Mouse (Mus musculus) kidney, adult 18-20 months (tissue): Measurements from ENCODE around the gene Ubxn10.

Experiments used
- DNase-seq: peaks from one replicate; pipeline ENCODE4 v3.0.0; 2021

Ubxn10 gene

GRCm38 (mm10) chr4:138737031-138737430 is at the start of gene Ubxn10:
Gene Ubxn10 (minus strand): TSS chr4:138737167.
- DNase-seq, result no peak

DNA sequence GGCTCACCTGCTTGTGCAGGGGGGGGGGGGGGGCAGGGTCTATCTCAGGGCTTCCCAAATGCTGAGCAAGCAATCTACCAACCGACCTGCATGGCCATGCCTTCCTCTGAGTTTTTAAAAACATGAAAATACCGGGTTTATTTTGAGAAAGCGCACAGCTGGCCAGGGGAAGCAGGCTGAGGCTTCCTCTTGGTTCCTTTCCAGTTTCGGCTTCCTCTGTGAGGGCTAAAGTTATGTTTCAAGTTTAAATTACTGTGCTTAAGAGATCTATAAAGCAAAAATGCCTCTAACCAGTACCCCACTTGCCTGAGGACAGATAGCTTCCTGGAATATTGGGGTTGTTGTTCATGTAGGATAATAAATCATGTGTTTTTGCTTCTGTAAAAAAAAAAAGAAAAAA is 49.2 kb upstream of the Ubxn10 start:
- DNase-seq, result no peak

DNA sequence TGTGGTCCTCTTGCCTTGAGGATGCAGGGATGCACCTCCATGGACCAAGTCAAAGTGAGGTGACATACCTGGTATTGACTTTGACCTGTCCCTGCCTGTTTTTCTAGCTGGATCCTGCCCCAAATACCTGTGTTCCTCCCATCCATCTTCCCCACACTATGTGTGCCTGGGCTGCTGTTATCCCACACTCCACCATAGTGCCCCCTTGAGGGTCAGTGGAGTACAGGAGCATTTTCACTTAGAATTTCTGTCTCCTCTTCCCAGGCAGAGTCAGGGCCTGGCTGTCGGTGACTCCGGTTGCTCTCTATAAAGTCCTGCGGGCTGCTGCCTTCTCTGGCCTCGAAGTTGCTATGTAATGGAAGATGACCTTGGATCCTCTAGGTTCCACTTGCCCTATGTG is 48.8 kb upstream of the Ubxn10 start:
- no peak for DNase-seq

DNA sequence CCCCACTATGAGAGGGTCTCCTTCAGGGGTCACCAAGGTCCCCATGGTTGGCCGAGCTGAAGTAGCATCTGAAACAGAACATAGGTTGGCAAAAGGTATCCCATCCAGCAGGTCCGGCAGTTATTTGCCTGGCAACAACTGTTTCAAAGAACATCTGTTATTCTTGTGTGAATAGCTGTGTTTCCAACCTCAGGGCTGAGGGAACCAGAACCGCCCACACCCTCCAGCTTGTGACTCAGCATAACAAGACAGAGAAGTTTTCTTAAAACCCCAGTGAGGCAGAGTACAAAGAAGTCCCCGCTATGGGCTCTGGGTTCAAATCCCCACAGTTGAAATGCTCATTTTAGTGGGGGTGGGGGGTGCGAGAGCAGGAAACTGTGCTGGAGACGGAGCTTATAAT is 45.1 kb upstream of the Ubxn10 start:
- DNase-seq, result no peak

GRCm38 (mm10) chr4:138780300-138780699 is 43.3 kb upstream of the Ubxn10 start:
- DNase-seq, result no peak

DNA sequence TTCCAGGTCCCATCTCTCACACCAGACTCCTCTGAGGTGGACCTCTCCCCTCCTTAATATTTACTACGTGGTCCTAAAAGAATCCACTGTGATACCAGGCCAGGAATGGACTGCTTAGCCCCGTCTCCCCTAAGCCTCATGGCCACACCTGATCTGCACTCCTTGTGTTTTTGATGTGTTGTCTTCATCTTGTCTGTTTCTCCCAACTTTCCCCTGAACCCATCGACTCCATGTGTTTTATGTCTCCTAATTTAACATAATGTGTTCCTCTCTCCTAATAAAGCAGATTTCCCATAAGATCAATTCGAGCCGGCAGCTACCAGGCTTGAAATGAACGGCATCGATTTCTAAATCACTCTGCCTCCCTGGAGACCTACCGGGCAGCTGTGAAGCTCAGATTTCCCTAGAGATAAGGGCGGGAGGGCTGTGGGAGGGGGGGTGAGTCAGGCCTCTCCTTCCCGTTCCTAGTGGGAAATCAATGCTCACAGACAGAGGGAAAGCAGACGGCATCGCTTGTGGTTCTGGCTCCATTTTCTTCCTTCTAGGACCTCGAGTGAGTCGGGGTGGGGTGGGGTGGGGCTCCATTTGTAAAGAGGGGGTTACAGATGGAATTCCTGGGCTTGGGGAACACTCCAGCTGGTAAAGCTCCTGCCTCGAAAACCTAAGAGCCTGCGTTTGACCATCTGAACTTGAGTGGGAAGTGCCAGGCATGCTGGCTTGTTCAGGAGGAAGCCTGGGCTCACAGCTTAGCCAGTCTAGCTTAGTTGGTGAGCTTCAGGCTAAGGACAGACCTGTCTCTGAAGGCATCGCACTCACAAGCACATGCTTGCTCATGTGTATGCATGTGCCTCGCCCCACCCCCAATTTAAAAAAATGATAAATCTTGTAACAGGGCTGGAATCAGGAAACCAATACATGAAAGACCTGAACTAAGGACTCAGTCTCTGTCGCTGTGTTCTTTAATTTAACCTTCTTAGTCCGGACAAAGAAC is 40.7 kb upstream of the Ubxn10 start:
- DNase-seq, result no peak

- no peak for DNase-seq
Observed at GRCm38 (mm10) chr4:138775435-138775834, 38.5 kb upstream of the Ubxn10 start, which contains the start of gene Pla2g2d. Gene Pla2g2d (plus strand): TSS chr4:138775735.

DNA sequence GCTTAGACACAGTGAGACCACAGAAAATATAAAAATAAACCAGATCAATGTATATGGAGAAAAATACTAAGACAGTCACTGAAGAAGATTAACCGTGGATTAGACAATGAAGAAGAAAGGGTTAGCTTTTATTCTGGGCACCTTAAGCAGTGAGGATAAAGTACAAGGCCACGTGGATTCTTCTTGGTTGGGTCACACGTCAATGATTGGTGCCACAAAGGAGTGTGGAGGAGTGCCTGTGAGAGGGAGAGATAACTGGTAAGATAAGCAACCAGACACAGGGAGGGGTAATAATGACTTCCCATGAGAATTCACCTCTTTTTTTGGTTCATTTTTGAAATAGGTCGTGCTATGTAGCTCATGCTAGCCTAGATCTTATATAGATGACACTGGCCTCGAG is 35.4 kb upstream of the Ubxn10 start:
- no peak for DNase-seq

- no peak for DNase-seq
Observed at GRCm38 (mm10) chr4:138771970-138772369, 35.0 kb upstream of the Ubxn10 start.

DNA sequence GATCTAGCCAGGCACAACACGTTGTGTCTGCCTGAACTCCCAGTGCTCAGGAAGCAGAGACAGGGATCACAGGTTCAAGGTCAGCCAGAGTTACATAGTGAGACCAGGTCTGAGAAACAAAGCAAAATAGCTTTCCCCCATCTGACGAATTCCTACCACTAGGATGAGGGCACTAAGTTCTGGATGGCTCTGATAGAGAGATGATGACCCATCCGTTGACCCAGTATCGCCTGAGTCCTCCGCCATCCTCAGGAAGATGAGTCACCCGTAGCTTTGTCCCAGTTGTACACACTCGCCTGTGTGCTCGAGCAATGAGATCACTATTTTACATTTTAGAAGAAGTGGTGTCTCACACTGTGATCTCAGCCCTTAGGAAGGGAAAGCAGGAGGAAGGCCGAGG is 25.3 kb upstream of the Ubxn10 start:
- no peak for DNase-seq

DNA sequence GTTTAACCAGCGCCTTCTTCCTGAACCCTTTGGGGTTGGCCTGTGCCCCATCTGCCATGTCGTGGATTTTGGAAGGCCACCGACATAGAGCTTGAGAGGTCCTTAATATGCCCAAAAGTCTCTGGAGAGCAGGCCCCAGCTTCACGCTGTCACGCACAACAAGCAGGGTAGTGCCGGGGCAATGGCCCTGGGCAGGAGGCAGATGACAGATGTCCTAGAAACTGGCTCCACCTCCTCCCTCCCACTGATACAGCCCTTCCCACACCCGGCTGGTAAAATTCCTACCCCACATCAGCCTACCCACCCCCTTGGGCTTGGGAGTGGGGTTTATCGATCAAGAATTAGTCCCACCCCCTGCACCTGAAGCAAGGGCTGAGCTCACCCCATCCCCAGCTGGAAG is 20.4 kb upstream of the Ubxn10 start, which contains the start of gene Pla2g2f:
Pla2g2f (minus strand) TSS at position 211 of the 400 bp plus-strand sequence.
- DNase-seq, result no peak

- no peak for DNase-seq
Observed at GRCm38 (mm10) chr4:138755983-138756382, 19.0 kb upstream of the Ubxn10 start.

DNA sequence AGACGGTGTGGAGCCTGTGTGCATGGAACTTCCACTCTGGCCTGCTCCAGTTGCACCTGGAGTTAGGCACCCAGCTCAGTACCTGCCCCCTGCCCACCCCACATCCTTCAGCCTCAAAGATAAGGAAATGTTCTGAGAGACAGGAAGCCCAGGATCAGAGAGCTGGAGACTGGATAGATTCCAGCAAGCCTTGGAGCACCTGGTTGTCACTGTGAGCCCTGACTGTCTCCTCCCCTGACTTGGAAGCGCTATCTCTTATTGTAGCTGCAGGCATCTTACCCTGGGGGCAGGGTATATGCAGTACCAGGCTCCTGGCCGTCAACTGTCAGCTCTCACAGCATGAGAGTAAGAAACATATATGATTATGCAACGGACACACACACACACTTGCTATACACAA is 18.5 kb upstream of the Ubxn10 start:
- DNase-seq, result no peak

- DNase-seq, result no peak
Observed at GRCm38 (mm10) chr4:138754432-138754831, 17.5 kb upstream of the Ubxn10 start.

- DNase-seq, result no peak
Observed at GRCm38 (mm10) chr4:138753608-138754007, 16.6 kb upstream of the Ubxn10 start.

GRCm38 (mm10) chr4:138752603-138753002 is 15.6 kb upstream of the Ubxn10 start:
- DNase-seq, result no peak

- peak; percentile 54 for DNase-seq
Observed at GRCm38 (mm10) chr4:138748369-138749072, 11.6 kb upstream of the Ubxn10 start.

GRCm38 (mm10) chr4:138747851-138748250 is 10.9 kb upstream of the Ubxn10 start:
- no peak for DNase-seq

GRCm38 (mm10) chr4:138746866-138747265 is 9.9 kb upstream of the Ubxn10 start:
- DNase-seq, result no peak

GRCm38 (mm10) chr4:138745884-138746283 is 8.9 kb upstream of the Ubxn10 start:
- DNase-seq, result no peak

GRCm38 (mm10) chr4:138739136-138739851 is 2.3 kb upstream of the Ubxn10 start:
- DNase-seq, result no peak

- DNase-seq, result no peak
Observed at GRCm38 (mm10) chr4:138734863-138735262, 2.1 kb downstream of the Ubxn10 start.

- DNase-seq, result peak; percentile 26
Observed at GRCm38 (mm10) chr4:138734105-138734504, 2.9 kb downstream of the Ubxn10 start.
